Mouse (Mus musculus) natural killer cell, adult 2 months (primary cell): ENCODE data around the gene Gm14401.
"Not testable (repeated sequence)": the region's sequence is repeated elsewhere in the genome, so short reads cannot be mapped to it uniquely, and the experiment has no call there.

ENCODE experiments used
- DNase-seq, 2 experiments: peaks; one replicate each; pipeline ENCODE4 v3.0.0; 2022; ENCODE audit warnings: low spot score in 2 of 2

Gene Gm14401

DNA sequence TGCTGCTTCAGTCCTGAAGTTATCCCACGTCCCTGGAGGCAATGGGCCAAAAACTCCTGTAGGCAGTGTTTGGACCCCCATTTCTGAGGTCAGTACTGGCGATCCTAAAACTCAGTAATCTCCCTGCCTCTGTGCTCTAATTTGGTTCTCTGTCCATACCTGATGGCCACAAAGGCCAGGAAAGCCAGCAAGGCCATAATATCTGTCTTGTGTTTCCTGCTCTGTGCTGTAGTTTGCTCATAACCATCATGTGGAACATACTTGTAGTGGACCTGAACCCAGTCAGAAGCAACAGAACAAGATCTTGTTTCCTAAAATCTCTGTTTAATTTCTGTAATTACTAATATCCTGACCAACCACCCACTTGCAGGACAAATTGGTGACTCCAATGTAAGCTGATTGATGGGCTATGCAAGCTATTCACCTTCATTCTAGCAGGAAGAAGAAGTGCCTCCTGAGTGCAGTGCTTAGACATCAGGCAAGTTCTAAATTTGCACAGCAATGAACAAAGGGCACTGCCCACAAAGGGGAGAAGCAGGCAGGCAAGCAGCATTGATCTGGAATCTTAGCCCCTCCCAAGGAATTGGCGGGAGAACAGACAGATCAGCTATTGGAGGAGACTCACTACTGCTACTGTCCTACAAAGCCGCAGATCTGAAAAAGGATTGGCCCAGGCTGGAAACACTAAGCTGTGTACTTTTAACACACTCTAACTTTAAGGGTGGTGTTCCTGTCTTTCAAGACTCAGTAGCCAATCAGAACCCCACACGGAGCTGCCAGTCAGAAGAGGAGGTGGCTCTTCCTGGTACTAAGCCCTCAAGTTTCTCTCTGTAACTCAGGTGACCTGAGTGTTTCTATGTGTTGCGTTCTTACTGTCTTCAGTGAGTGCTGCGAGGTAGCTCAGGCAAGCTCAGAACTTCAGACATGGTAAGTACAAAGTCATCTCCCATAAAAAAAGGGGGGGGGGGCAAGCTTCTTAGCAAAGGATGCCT lies at the start of gene Gm14401:
Gene Gm14401, plus strand, starts transcription at position 889 of the 992 bp plus-strand sequence.
- not testable (repeated sequence) for DNase-seq

DNA sequence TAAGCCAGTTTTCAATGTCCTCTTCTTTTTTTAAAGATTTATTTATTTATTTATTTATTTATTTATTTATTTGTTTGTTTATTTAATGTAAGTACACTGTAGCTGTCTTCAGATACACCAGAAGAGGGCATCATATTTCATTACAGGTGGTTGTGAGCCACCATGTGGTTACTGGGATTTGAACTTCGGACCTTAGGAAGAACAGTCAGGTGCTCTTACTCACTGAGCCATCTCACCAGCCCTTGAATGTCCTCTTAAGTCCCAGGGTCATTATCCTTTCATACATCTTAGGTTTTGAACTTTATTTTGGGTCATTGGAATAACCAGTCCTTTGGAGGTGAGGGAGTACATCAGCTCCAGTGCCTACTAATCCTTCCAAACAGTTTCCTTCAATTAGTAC lies 1.3 kb upstream of the Gm14401 start:
- DNase-seq = not testable (repeated sequence)

DNA sequence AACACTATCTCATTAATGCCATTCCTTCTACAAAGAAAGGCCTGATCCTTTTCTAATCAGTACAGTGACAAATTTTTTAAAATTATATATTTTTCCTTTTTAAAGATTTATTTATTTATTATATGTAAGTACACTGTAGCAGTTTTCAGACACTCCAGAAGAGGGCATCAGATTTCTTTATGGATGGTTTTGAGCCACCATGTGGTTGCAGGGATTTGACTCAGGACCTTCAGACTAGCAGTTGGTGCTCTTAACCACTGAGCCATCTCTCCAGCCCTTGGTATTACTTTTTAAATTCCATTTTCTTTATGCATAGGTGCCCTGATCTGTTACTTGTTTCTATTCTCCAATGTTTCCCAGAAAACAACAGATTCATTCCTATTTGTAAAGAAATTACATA lies 895 bp downstream of the Gm14401 start:
- DNase-seq = not testable (repeated sequence)

DNA sequence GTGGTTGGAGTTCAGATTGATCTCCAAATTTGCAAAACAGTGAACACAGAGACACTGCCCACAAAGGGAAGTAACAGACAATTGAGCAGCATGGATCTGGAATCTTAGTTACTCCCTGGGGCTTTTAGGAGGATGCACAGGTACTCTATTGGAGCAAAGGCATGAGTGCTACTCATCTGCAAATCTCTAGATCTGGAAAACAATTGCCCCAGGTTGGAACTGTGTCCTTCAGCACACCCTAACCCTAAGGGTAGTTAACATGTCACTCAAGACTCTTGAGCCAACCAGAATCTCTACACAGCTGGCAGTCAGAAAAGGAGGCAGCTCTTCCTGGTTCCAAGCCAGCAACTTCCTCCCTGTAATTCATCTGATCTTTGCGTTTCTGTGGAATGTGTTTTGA lies 5.7 kb downstream of the Gm14401 start:
- DNase-seq = not testable (repeated sequence)

DNA sequence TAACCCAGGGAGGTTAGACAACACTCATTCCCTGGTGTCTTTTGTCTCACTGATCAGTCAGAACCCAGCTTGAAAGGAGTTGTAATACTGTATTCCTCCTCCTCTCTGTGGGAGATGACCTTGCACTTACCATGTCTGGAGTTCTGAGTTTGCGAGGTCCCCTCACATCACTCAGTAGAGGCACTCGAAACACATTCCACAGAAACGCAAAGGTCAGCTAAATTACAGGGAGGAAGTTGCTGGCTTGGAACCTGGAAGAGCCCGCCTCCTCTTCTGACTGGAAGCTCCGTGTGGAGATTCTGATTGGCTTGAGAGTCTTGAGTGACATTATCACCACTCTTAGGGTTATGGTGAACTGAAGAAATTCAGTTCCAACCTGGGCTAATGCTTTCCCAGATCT lies 35.0 kb downstream of the Gm14401 start:
- DNase-seq = not testable (repeated sequence)

DNA sequence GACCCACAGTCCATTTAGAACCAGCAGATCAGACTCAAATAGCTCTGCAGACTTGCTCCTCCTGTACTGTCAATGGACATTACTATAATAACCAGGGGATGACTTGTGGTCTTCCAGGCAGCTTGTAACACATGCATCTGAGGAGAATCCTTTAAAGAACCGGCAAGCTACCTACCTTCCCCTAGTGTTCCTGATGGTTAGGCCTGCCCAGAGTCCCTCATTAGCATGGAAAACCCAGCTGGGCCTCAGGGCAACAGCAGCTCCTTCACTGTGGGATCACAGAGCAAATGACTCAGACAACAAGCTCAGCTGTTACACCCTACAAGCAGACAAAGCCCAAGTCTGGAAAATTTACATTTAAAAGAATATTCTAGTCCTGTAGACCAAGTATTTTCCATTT lies 55.0 kb downstream of the Gm14401 start:
- not testable (repeated sequence) for DNase-seq
